Mouse (Mus musculus): ENCODE measurements at regions not wholly inside any gene's neighbourhood (a gene's known extent, or its start where the extent isn't known, plus 50 kb on each side); places are given as distances from the start of the nearest gene placed in this dataset.
"Not testable (repeated sequence)": the region's sequence is repeated elsewhere in the genome, so short reads cannot be mapped to it uniquely, and the experiment has no call there.

- no peak overlapping the region for H3K4me3 ChIP-seq (ENCODE audit: low read length)
- no peak overlapping the region for H3K27ac ChIP-seq (ENCODE audit: low read length)
- H3K36me3 ChIP-seq (ENCODE audit: insufficient read depth, low read length) = no peaks in the 10 kb centered on the region
- WGBS = 73% methylated on average over 2 of the region's 2 CpGs
- no peak overlapping the region for H3K9ac ChIP-seq (replicated peaks; ENCODE audit: low read length)
- H3K9me3 ChIP-seq (ENCODE audit: low read length) = no peaks in the 10 kb centered on the region
- H3K4me2 ChIP-seq (replicated peaks; ENCODE audit: low read depth, low read length) = no peak overlapping the region
- no peaks in the 10 kb centered on the region for H3K27me3 ChIP-seq (ENCODE audit: insufficient read depth, low read length)
- no peaks in the 10 kb centered on the region for H3K4me1 ChIP-seq (ENCODE audit: insufficient read depth, low read length)
- ATAC-seq (ENCODE audit: low FRiP score, low TSS enrichment) = no peak
These were observed 2017.1 kb upstream of the Pcdh20 start for GRCm38 (mm10) chr14:90488301-90488700.

- H3K4me2 ChIP-seq (replicated peaks; ENCODE audit: low read depth, low read length) = no peak overlapping the region
- H3K9ac ChIP-seq (replicated peaks; ENCODE audit: low read length) = no peak overlapping the region
- 80% methylated on average over 2 of the region's 2 CpGs for WGBS
- H3K27me3 ChIP-seq (ENCODE audit: insufficient read depth, low read length) = no peaks in the 10 kb centered on the region
- no peak for ATAC-seq (ENCODE audit: low FRiP score, low TSS enrichment)
- no peak overlapping the region for H3K27ac ChIP-seq (ENCODE audit: low read length)
- no peak overlapping the region for H3K4me3 ChIP-seq (ENCODE audit: low read length)
- H3K36me3 ChIP-seq (ENCODE audit: insufficient read depth, low read length) = no peaks in the 10 kb centered on the region
- H3K4me1 ChIP-seq (ENCODE audit: insufficient read depth, low read length) = no peaks in the 10 kb centered on the region
- no peaks in the 10 kb centered on the region for H3K9me3 ChIP-seq (ENCODE audit: low read length)
These were observed 1976.8 kb upstream of the Pcdh20 start for GRCm38 (mm10) chr14:90447971-90448370.

GRCm38 (mm10) chr14:90432874-90433543 lies 1961.8 kb upstream of the Pcdh20 start:
- no peak; the same call in 1 of the 2 replicates for ATAC-seq (ENCODE audit: low FRiP score, low TSS enrichment)
- no peak overlapping the region for H3K27ac ChIP-seq (ENCODE audit: low read length)
- H3K4me1 ChIP-seq (ENCODE audit: insufficient read depth, low read length) = no peaks in the 10 kb centered on the region
- WGBS = 43% methylated on average over 7 of the region's 7 CpGs
- H3K4me3 ChIP-seq (ENCODE audit: low read length) = no peak overlapping the region
- no peaks in the 10 kb centered on the region for H3K9me3 ChIP-seq (ENCODE audit: low read length)
- H3K9ac ChIP-seq (replicated peaks; ENCODE audit: low read length) = no peak overlapping the region
- H3K27me3 ChIP-seq (ENCODE audit: insufficient read depth, low read length) = no peaks in the 10 kb centered on the region
- H3K36me3 ChIP-seq (ENCODE audit: insufficient read depth, low read length) = no peaks in the 10 kb centered on the region
- H3K4me2 ChIP-seq (replicated peaks; ENCODE audit: low read depth, low read length) = no peak overlapping the region

GRCm38 (mm10) chr14:90412707-90413106 lies 1941.5 kb upstream of the Pcdh20 start:
- Histone ChIP-seq H3K4me1 (ENCODE audit: insufficient read depth, low read length) (no peaks in the 10 kb centered on the region), H3K27me3 (ENCODE audit: insufficient read depth, low read length) (no peaks in the 10 kb centered on the region), H3K9me3 (ENCODE audit: low read length) (no peaks in the 10 kb centered on the region), H3K4me3 (ENCODE audit: low read length) (no peak overlapping the region), H3K4me2 (replicated peaks; ENCODE audit: low read depth, low read length) (no peak overlapping the region), H3K36me3 (ENCODE audit: insufficient read depth, low read length) (no peaks in the 10 kb centered on the region), H3K9ac (replicated peaks; ENCODE audit: low read length) (no peak overlapping the region), H3K27ac (ENCODE audit: low read length) (no peak overlapping the region)
- no peak for ATAC-seq (ENCODE audit: low FRiP score, low TSS enrichment)
- 79% methylated on average over 3 of the region's 3 CpGs for WGBS

GRCm38 (mm10) chr14:90406350-90406749 lies 1935.2 kb upstream of the Pcdh20 start:
- H3K36me3 ChIP-seq (ENCODE audit: insufficient read depth, low read length) = no peaks in the 10 kb centered on the region
- no peak for ATAC-seq (ENCODE audit: low FRiP score, low TSS enrichment)
- 91% methylated on average over 2 of the region's 2 CpGs for WGBS

GRCm38 (mm10) chr14:90405476-90405875 lies 1934.3 kb upstream of the Pcdh20 start:
- Histone ChIP-seq H3K27me3 (ENCODE audit: insufficient read depth, low read length) (no peaks in the 10 kb centered on the region), H3K9me3 (ENCODE audit: low read length) (no peaks in the 10 kb centered on the region), H3K36me3 (ENCODE audit: insufficient read depth, low read length) (no peaks in the 10 kb centered on the region), H3K27ac (ENCODE audit: low read length) (no peak overlapping the region), H3K4me1 (ENCODE audit: insufficient read depth, low read length) (no peaks in the 10 kb centered on the region), H3K4me3 (ENCODE audit: low read length) (no peak overlapping the region), H3K4me2 (replicated peaks; ENCODE audit: low read depth, low read length) (no peak overlapping the region), H3K9ac (replicated peaks; ENCODE audit: low read length) (no peak overlapping the region)
- ATAC-seq (ENCODE audit: low FRiP score, low TSS enrichment) = no peak
- WGBS = 91% methylated on average over 1 of the region's 1 CpGs

More at GRCm38 (mm10) chr14:90406350-90406749, 1935.2 kb upstream of the Pcdh20 start:
- Histone ChIP-seq H3K4me1 (ENCODE audit: insufficient read depth, low read length) (no peaks in the 10 kb centered on the region), H3K27me3 (ENCODE audit: insufficient read depth, low read length) (no peaks in the 10 kb centered on the region), H3K4me3 (ENCODE audit: low read length) (no peak overlapping the region), H3K27ac (ENCODE audit: low read length) (no peak overlapping the region), H3K9ac (replicated peaks; ENCODE audit: low read length) (no peak overlapping the region), H3K9me3 (ENCODE audit: low read length) (no peaks in the 10 kb centered on the region), H3K4me2 (replicated peaks; ENCODE audit: low read depth, low read length) (no peak overlapping the region)

GRCm38 (mm10) chr14:90367256-90367936 lies 1896.2 kb upstream of the Pcdh20 start:
- Histone ChIP-seq H3K4me1 (ENCODE audit: insufficient read depth, low read length) (no peaks in the 10 kb centered on the region), H3K27me3 (ENCODE audit: insufficient read depth, low read length) (no peaks in the 10 kb centered on the region), H3K36me3 (ENCODE audit: insufficient read depth, low read length) (no peaks in the 10 kb centered on the region), H3K27ac (ENCODE audit: low read length) (no peak overlapping the region), H3K4me2 (replicated peaks; ENCODE audit: low read depth, low read length) (no peak overlapping the region), H3K9ac (replicated peaks; ENCODE audit: low read length) (no peak overlapping the region), H3K9me3 (ENCODE audit: low read length) (no peaks in the 10 kb centered on the region), H3K4me3 (ENCODE audit: low read length) (no peak overlapping the region)
- ATAC-seq (ENCODE audit: low FRiP score, low TSS enrichment) = no peak
- 57% methylated on average over 3 of the region's 3 CpGs for WGBS

- Histone ChIP-seq H3K9me3 (ENCODE audit: low read length) (no peaks in the 10 kb centered on the region), H3K4me3 (ENCODE audit: low read length) (no peak overlapping the region), H3K4me1 (ENCODE audit: insufficient read depth, low read length) (no peaks in the 10 kb centered on the region), H3K9ac (replicated peaks; ENCODE audit: low read length) (no peak overlapping the region), H3K27me3 (ENCODE audit: insufficient read depth, low read length) (no peaks in the 10 kb centered on the region), H3K36me3 (ENCODE audit: insufficient read depth, low read length) (no peaks in the 10 kb centered on the region), H3K4me2 (replicated peaks; ENCODE audit: low read depth, low read length) (no peak overlapping the region), H3K27ac (ENCODE audit: low read length) (no peak overlapping the region)
- WGBS = 73% methylated on average over 3 of the region's 3 CpGs
- ATAC-seq (ENCODE audit: low FRiP score, low TSS enrichment) = no peak
These were observed 1863.3 kb upstream of the Pcdh20 start for GRCm38 (mm10) chr14:90334541-90334940.

- not testable (repeated sequence) for H3K4me2 ChIP-seq (replicated peaks; ENCODE audit: low read depth, low read length); H3K27me3 ChIP-seq (ENCODE audit: insufficient read depth, low read length); ATAC-seq (ENCODE audit: low FRiP score, low TSS enrichment); H3K27ac ChIP-seq (ENCODE audit: low read length); H3K36me3 ChIP-seq (ENCODE audit: insufficient read depth, low read length); H3K9ac ChIP-seq (replicated peaks; ENCODE audit: low read length); H3K4me3 ChIP-seq (ENCODE audit: low read length); H3K9me3 ChIP-seq (ENCODE audit: low read length); H3K4me1 ChIP-seq (ENCODE audit: insufficient read depth, low read length)
- 97% methylated on average over 10 of the region's 18 CpGs for WGBS
These were observed 1824.3 kb upstream of the Pcdh20 start for GRCm38 (mm10) chr14:90295456-90295855.

- Histone ChIP-seq H3K27ac (ENCODE audit: low read length) (no peak overlapping the region), H3K9me3 (ENCODE audit: low read length) (no peaks in the 10 kb centered on the region), H3K4me3 (ENCODE audit: low read length) (no peak overlapping the region), H3K9ac (replicated peaks; ENCODE audit: low read length) (no peak overlapping the region), H3K36me3 (ENCODE audit: insufficient read depth, low read length) (no peaks in the 10 kb centered on the region), H3K4me1 (ENCODE audit: insufficient read depth, low read length) (no peaks in the 10 kb centered on the region), H3K27me3 (ENCODE audit: insufficient read depth, low read length) (no peaks in the 10 kb centered on the region), H3K4me2 (replicated peaks; ENCODE audit: low read depth, low read length) (no peak overlapping the region)
- 69% methylated on average over 3 of the region's 3 CpGs for WGBS
- no peak for ATAC-seq (ENCODE audit: low FRiP score, low TSS enrichment)
These were observed 1774.8 kb upstream of the Pcdh20 start for GRCm38 (mm10) chr14:90246042-90246441.
